Mouse (Mus musculus): ENCODE data around the gene Kif22. TPM values are rescaled to one million over a fixed set of nuclear protein-coding genes. Genes with fewer than 3 reads are reported as not detected.

The Kif22 gene
- total RNA-seq, 2 experiments from 2014 or later, result 4.4 to 9.7 TPM

- Histone ChIP-seq H3K4me3 (no peak overlapping the region), H3K27ac (no peak overlapping the region; the same call in 1 of the 2 replicates)
- no peak for DNase-seq (ENCODE audit: extremely low spot score in 1 of 2, low spot score in 2 of 2)
- intact Hi-C loops (cut with DNase I), result no loop called here
- no peak for TF ChIP-seq CTCF (IDR thresholded peaks at IDR 0.05)
Observed at GRCm38 (mm10) chr7:127014993-127015392, 27.3 kb downstream of the Kif22 start.

- Histone ChIP-seq H3K4me3 (peak within 1 kb of the TSS; percentile 51), H3K27ac (peak within 1 kb of the TSS; percentile 79)
- TF ChIP-seq CTCF (IDR thresholded peaks at IDR 0.05), result no peak
- DNase-seq (ENCODE audit: extremely low spot score in 1 of 2, low spot score in 2 of 2), result no peak
- intact Hi-C loops (cut with DNase I), result no loop called here
Observed at GRCm38 (mm10) chr7:127014320-127014719, 28.0 kb downstream of the Kif22 start, which contains the start of gene Mvp. Gene Mvp, minus strand, starts transcription at chr7:127014621.

- intact Hi-C loops (cut with DNase I), result no loop called here
- TF ChIP-seq CTCF (IDR thresholded peaks at IDR 0.05), result no peak
- DNase-seq (ENCODE audit: extremely low spot score in 1 of 2, low spot score in 2 of 2), result no peak
- no peak overlapping the region for H3K4me3 ChIP-seq
- H3K27ac ChIP-seq, result no peak overlapping the region
Observed at GRCm38 (mm10) chr7:127013385-127013784, 28.9 kb downstream of the Kif22 start.

- Histone ChIP-seq H3K4me3 (no peak overlapping the region), H3K27ac (no peak overlapping the region)
- DNase-seq (ENCODE audit: extremely low spot score in 1 of 2, low spot score in 2 of 2), result no peak
- TF ChIP-seq CTCF (IDR thresholded peaks at IDR 0.05), result no peak
- intact Hi-C loops (cut with DNase I), result no loop called here
Observed at GRCm38 (mm10) chr7:127012845-127013244, 29.4 kb downstream of the Kif22 start.

GRCm38 (mm10) chr7:127012374-127012773, 29.9 kb downstream of the Kif22 start:
- TF ChIP-seq CTCF (IDR thresholded peaks at IDR 0.05), result no peak
- no peak overlapping the region for H3K27ac ChIP-seq

GRCm38 (mm10) chr7:127011717-127012116, 30.6 kb downstream of the Kif22 start:
- intact Hi-C loops (cut with DNase I), result no loop called here
- Histone ChIP-seq H3K27ac (no peak overlapping the region), H3K4me3 (no peak overlapping the region)
- no peak for DNase-seq (ENCODE audit: extremely low spot score in 1 of 2, low spot score in 2 of 2)
- TF ChIP-seq CTCF (IDR thresholded peaks at IDR 0.05), result no peak

More at GRCm38 (mm10) chr7:127012374-127012773, 29.9 kb downstream of the Kif22 start:
- DNase-seq (ENCODE audit: extremely low spot score in 1 of 2, low spot score in 2 of 2), result no peak
- intact Hi-C loops (cut with DNase I), result no loop called here
- H3K4me3 ChIP-seq, result no peak overlapping the region

- DNase-seq (ENCODE audit: extremely low spot score in 1 of 2, low spot score in 2 of 2), result no peak
- intact Hi-C loops (cut with DNase I), result no loop called here
- Histone ChIP-seq H3K27ac (no peak overlapping the region), H3K4me3 (no peak overlapping the region)
- TF ChIP-seq CTCF (IDR thresholded peaks at IDR 0.05), result no peak
Observed at GRCm38 (mm10) chr7:127011051-127011450, 31.2 kb downstream of the Kif22 start.

- TF ChIP-seq CTCF (IDR thresholded peaks at IDR 0.05), result no peak
Observed at GRCm38 (mm10) chr7:127009307-127010085, 32.8 kb downstream of the Kif22 start.

GRCm38 (mm10) chr7:127008239-127009019, 33.8 kb downstream of the Kif22 start:
- intact Hi-C loops (cut with DNase I), result loop anchor here (1.0 kb wide), 1 partner anchor 23 kb away; no protein-coding TSS in a partner anchor
- no peak for TF ChIP-seq CTCF (IDR thresholded peaks at IDR 0.05)

More at GRCm38 (mm10) chr7:127009307-127010085, 32.8 kb downstream of the Kif22 start:
- intact Hi-C loops (cut with DNase I), result no loop called here
- Histone ChIP-seq H3K27ac (peak overlapping the region; percentile 86), H3K4me3 (no peak overlapping the region)
- no peak for DNase-seq (ENCODE audit: extremely low spot score in 1 of 2, low spot score in 2 of 2)

GRCm38 (mm10) chr7:127007313-127008024, 34.8 kb downstream of the Kif22 start:
- intact Hi-C loops (cut with DNase I), result loop anchor here (1.0 kb wide), 1 partner anchor 22 kb away; no protein-coding TSS in a partner anchor
- Histone ChIP-seq H3K27ac (peak overlapping the region; percentile 86), H3K4me3 (no peak overlapping the region)
- no peak for DNase-seq (ENCODE audit: extremely low spot score in 1 of 2, low spot score in 2 of 2)
- no peak for TF ChIP-seq CTCF (IDR thresholded peaks at IDR 0.05)

More at GRCm38 (mm10) chr7:127008239-127009019, 33.8 kb downstream of the Kif22 start:
- Histone ChIP-seq H3K4me3 (no peak overlapping the region), H3K27ac (peak overlapping the region; percentile 86)
- DNase-seq (ENCODE audit: extremely low spot score in 1 of 2, low spot score in 2 of 2), result peak; percentile 45 to 83

- peak; percentile 15; the same call in 1 of the 2 replicates for TF ChIP-seq CTCF (IDR thresholded peaks at IDR 0.05)
- Histone ChIP-seq H3K27ac (no peak overlapping the region), H3K4me3 (no peak overlapping the region)
- no peak for DNase-seq (ENCODE audit: extremely low spot score in 1 of 2, low spot score in 2 of 2)
- intact Hi-C loops (cut with DNase I), result no loop called here
Observed at GRCm38 (mm10) chr7:127004122-127004875, 38.0 kb downstream of the Kif22 start.

Measured in left cerebral cortex, adult 2 months (tissue).